Mouse (Mus musculus) E14TG2a.4 (cell line): ENCODE data around the gene Piwil4.

Experiments
- H3K27me3 ChIP-seq: 2 replicates; pipeline ENCODE4 v1.6.1; 2014; ENCODE audit warnings: low read length, control low read depth; ENCODE audit not compliant: insufficient read depth
- H3K36me3 ChIP-seq: 2 replicates; pipeline ENCODE4 v1.6.1; 2014; ENCODE audit warnings: low read length, control low read depth; ENCODE audit not compliant: insufficient read depth
- H3K4me1 ChIP-seq: replicated peaks from 2 replicates; pipeline ENCODE4 v1.6.1; 2014; ENCODE audit warnings: low read depth, low read length, control low read depth
- H3K4me3 ChIP-seq: replicated peaks from 2 replicates; pipeline ENCODE4 v1.5.1; 2014; ENCODE audit warnings: mild to moderate bottlenecking, low read length
- H3K9me3 ChIP-seq: 2 replicates; pipeline ENCODE4 v1.6.1; 2014; ENCODE audit warnings: low read length, control low read depth
- CTCF ChIP-seq: conservative IDR thresholded peaks from 2 replicates; pipeline ENCODE4 v1.5.1; 2014; ENCODE audit warnings: low read length
- NANOG ChIP-seq: IDR thresholded peaks from 2 replicates; pipeline ENCODE4 v1.6.1; 2014; ENCODE audit warnings: borderline replicate concordance, low read length, mixed read lengths
- POU5F1 ChIP-seq: IDR thresholded peaks from 2 replicates; pipeline ENCODE4 v1.6.1; 2014; ENCODE audit warnings: low read length, borderline replicate concordance

Piwil4 gene

GRCm38 (mm10) chr9:14750901-14751502 lies 10.5 kb upstream of the Piwil4 start:
- peaks cover 19% of the 10 kb centered on the region for H3K4me1 ChIP-seq
- peak overlapping the region; percentile 75 for H3K4me3 ChIP-seq
- no peaks in the 10 kb centered on the region for H3K9me3 ChIP-seq
- peaks cover 72% of the 10 kb centered on the region for H3K27me3 ChIP-seq
- H3K36me3 ChIP-seq: no peaks in the 10 kb centered on the region
- TF ChIP-seq CTCF (no peak), NANOG (no peak), POU5F1 (no peak)

- Histone ChIP-seq H3K4me1 (peaks cover 36% of the 10 kb centered on the region), H3K4me3 (no peak overlapping the region), H3K27me3 (peaks cover 25% of the 10 kb centered on the region), H3K9me3 (no peaks in the 10 kb centered on the region), H3K36me3 (0 out of 2 replicates have a peak, but pooled peaks cover 4% of the 10 kb centered on the region)
- TF ChIP-seq CTCF: no peak
- TF ChIP-seq NANOG: no peak
- no peak for TF ChIP-seq POU5F1
Measured at GRCm38 (mm10) chr9:14739498-14740150, 909 bp downstream of the Piwil4 start.

- Histone ChIP-seq H3K4me3 (peak overlapping the region; percentile 51), H3K9me3 (no peaks in the 10 kb centered on the region), H3K36me3 (0 out of 2 replicates have a peak, but pooled peaks cover 4% of the 10 kb centered on the region), H3K4me1 (peaks cover 27% of the 10 kb centered on the region), H3K27me3 (peaks cover 6% of the 10 kb centered on the region; the same call in 1 of the 2 replicates)
- TF ChIP-seq NANOG (no peak), CTCF (no peak), POU5F1 (no peak)
Measured at GRCm38 (mm10) chr9:14730941-14731541, 9.5 kb downstream of the Piwil4 start.

GRCm38 (mm10) chr9:14728365-14728764 lies 12.2 kb downstream of the Piwil4 start:
- no peaks in the 10 kb centered on the region for H3K9me3 ChIP-seq
- TF ChIP-seq POU5F1: no peak
- TF ChIP-seq NANOG: no peak
- no peak for TF ChIP-seq CTCF
- peaks cover 4% of the 10 kb centered on the region; the same call in 1 of the 2 replicates for H3K27me3 ChIP-seq
- 0 out of 2 replicates have a peak, but pooled peaks cover 4% of the 10 kb centered on the region for H3K36me3 ChIP-seq
- peaks cover 27% of the 10 kb centered on the region for H3K4me1 ChIP-seq
- no peak overlapping the region for H3K4me3 ChIP-seq

- TF ChIP-seq CTCF (no peak), NANOG (no peak), POU5F1 (no peak)
- no peaks in the 10 kb centered on the region; the same call in 1 of the 2 replicates for H3K27me3 ChIP-seq
- peaks cover 25% of the 10 kb centered on the region for H3K4me1 ChIP-seq
- 0 out of 2 replicates have a peak, but pooled peaks cover 4% of the 10 kb centered on the region for H3K36me3 ChIP-seq
- H3K4me3 ChIP-seq: no peak overlapping the region
- no peaks in the 10 kb centered on the region for H3K9me3 ChIP-seq
Measured at GRCm38 (mm10) chr9:14726629-14727028, 13.9 kb downstream of the Piwil4 start.

- H3K4me3 ChIP-seq: no peak overlapping the region
- peaks cover 18% of the 10 kb centered on the region for H3K4me1 ChIP-seq
- 0 out of 2 replicates have a peak, but pooled peaks cover 4% of the 10 kb centered on the region for H3K36me3 ChIP-seq
- H3K27me3 ChIP-seq: no peaks in the 10 kb centered on the region; the same call in 1 of the 2 replicates
- H3K9me3 ChIP-seq: no peaks in the 10 kb centered on the region
- TF ChIP-seq CTCF: no peak
- TF ChIP-seq POU5F1: no peak
- TF ChIP-seq NANOG: no peak
Measured at GRCm38 (mm10) chr9:14726005-14726404, 14.5 kb downstream of the Piwil4 start.

- peaks cover 7% of the 10 kb centered on the region; the same call in 1 of the 2 replicates for H3K4me1 ChIP-seq
- H3K36me3 ChIP-seq: 0 out of 2 replicates have a peak, but pooled peaks cover 4% of the 10 kb centered on the region
- H3K4me3 ChIP-seq: no peak overlapping the region
- no peaks in the 10 kb centered on the region for H3K9me3 ChIP-seq
- no peak for TF ChIP-seq POU5F1
- TF ChIP-seq NANOG: no peak
- no peak for TF ChIP-seq CTCF
- no peaks in the 10 kb centered on the region; the same call in 1 of the 2 replicates for H3K27me3 ChIP-seq
Measured at GRCm38 (mm10) chr9:14724755-14725420, 15.6 kb downstream of the Piwil4 start.

- TF ChIP-seq CTCF (no peak), POU5F1 (no peak), NANOG (no peak)
- H3K4me3 ChIP-seq: no peak overlapping the region
- no peaks in the 10 kb centered on the region for H3K9me3 ChIP-seq
- H3K36me3 ChIP-seq: 0 out of 2 replicates have a peak, but pooled peaks cover 2% of the 10 kb centered on the region
- no peaks in the 10 kb centered on the region; the same call in 1 of the 2 replicates for H3K27me3 ChIP-seq
- peaks cover 3% of the 10 kb centered on the region; the same call in 1 of the 2 replicates for H3K4me1 ChIP-seq
Measured at GRCm38 (mm10) chr9:14721610-14722009, 18.9 kb downstream of the Piwil4 start.
